Comparison of ENCODE assay signal across 11 mouse cellular contexts in the genomic region with DNA sequence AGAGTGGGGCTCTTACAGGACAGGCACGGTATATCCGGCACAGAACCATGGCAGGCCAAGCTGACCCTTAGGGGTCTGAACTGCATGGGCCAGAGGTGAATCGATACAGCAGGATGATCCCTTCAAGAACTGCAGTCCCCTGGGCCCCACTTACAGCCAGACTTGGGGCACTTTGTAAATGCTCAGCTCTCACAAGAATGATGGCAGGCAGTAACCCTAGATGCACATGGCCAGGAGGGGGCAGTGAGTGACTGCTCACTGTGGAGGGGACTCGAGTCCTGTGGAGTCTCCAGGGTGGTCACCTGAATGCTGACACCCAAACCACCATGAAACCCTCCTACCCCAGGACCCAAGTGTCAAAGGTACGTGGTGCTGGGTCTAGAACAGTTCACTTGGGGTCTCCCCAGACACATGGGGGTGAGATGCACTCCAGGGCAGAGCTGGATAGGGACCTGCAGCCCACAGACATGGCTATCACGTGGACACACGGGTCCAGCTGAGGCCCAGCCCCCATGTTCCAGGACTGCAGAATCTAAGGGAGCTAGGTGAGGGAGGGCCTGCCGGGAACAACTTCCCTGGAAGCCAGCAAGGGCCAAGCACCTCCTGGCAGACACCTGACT. TPM values are rescaled to one million over a fixed set of nuclear protein-coding genes. Genes with fewer than 3 reads are reported as not detected.
A peak's percentile ranks its signal among the peaks of the same experiment; 100 is the strongest.
DNase-seq lines count a peak whose midpoint lies in the region; ATAC-seq and TF ChIP-seq lines count a peak whose summit lies in the region.
"Had no signal": no experiment of that assay in that cellular context is flagged by ENCODE, and none has a peak within 500 bp of the region (broad histone marks: within the 10 kb centered on the region; RNA-seq: fewer than 3 reads in every experiment).

No protein-coding gene starts in this region.

- TF ChIP-seq POLR2A in small intestine, adult 2 months (IDR thresholded peaks at IDR 0.05; ENCODE audit: low read depth, low read length) = no peak

- no peak for TF ChIP-seq EP300 in lung, postnatal 0 days (IDR thresholded peaks at IDR 0.05)

- H3K4me3 ChIP-seq in forebrain, postnatal 0 days (ENCODE audit: low read depth, low read length) = no peak overlapping the region
- H3K4me3 ChIP-seq in forebrain, embryonic 11.5 days (ENCODE audit: low read depth, low read length) = no peak overlapping the region
- H3K4me3 ChIP-seq in lung, postnatal 0 days (ENCODE audit: low read depth, low read length) = no peak overlapping the region
- H3K4me3 ChIP-seq in embryonic facial prominence, embryonic 13.5 days = no peak overlapping the region
- peak overlapping the region; percentile 82; the same call in 1 of the 2 replicates for H3K4me3 ChIP-seq in small intestine, adult 2 months (ENCODE audit: low read depth, low read length)

- DNase-seq in forebrain, postnatal 0 days = no peak
- DNase-seq in forebrain, embryonic 11.5 days (ENCODE audit: low spot score) = no peak
- DNase-seq in lung, postnatal 0 days (ENCODE audit: low spot score) = no peak
- no peak for DNase-seq in lung, postnatal 14 days
- DNase-seq in ovary, postnatal 36 days (ENCODE audit: low spot score) = no peak
- DNase-seq in adrenal gland, adult 8-10 months = no peak
- DNase-seq: heart, postnatal 36 days; right cerebral cortex, postnatal 4 days had no signal

- 83% methylated on average over 8 of the region's 8 CpGs for WGBS in forebrain, postnatal 0 days
- WGBS in forebrain, embryonic 11.5 days = 84% methylated on average over 8 of the region's 8 CpGs
- WGBS in lung, postnatal 0 days = 78% methylated on average over 8 of the region's 8 CpGs
- whole genome bisulfite sequencing in embryonic facial prominence, embryonic 13.5 days = 80% methylated on average over 8 of the region's 8 CpGs
- WGBS in small intestine, adult 2 months = 73% methylated on average over 8 of the region's 8 CpGs

- no peaks in the 10 kb centered on the region for H3K9me3 ChIP-seq in forebrain, postnatal 0 days (ENCODE audit: low read length)
- no peaks in the 10 kb centered on the region for H3K9me3 ChIP-seq in forebrain, embryonic 11.5 days (ENCODE audit: control insufficient read depth, low read length)
- H3K9me3 ChIP-seq in lung, postnatal 0 days (ENCODE audit: low read length) = no peaks in the 10 kb centered on the region
- no peaks in the 10 kb centered on the region for H3K9me3 ChIP-seq in embryonic facial prominence, embryonic 13.5 days

- TF ChIP-seq CTCF in forebrain, postnatal 0 days (IDR thresholded peaks at IDR 0.05; ENCODE audit: low read depth) = peak; percentile 43
- peak; percentile 61 for TF ChIP-seq CTCF in lung, postnatal 0 days (IDR thresholded peaks at IDR 0.05)
- TF ChIP-seq CTCF in small intestine, adult 2 months (IDR thresholded peaks at IDR 0.05; ENCODE audit: extremely low read depth, insufficient read length, insufficient replicate concordance, low read depth, low read length) = no peak

- peaks cover 44% of the 10 kb centered on the region for H3K36me3 ChIP-seq in forebrain, postnatal 0 days (ENCODE audit: insufficient read depth)
- H3K36me3 ChIP-seq in forebrain, embryonic 11.5 days (ENCODE audit: control insufficient read depth, insufficient read depth, low read length) = peaks cover 2% of the 10 kb centered on the region
- peaks cover 20% of the 10 kb centered on the region for H3K36me3 ChIP-seq in lung, postnatal 0 days (ENCODE audit: insufficient read depth, low read length)
- peaks cover 46% of the 10 kb centered on the region for H3K36me3 ChIP-seq in embryonic facial prominence, embryonic 13.5 days
- peaks cover 42% of the 10 kb centered on the region for H3K36me3 ChIP-seq in small intestine, adult 2 months (ENCODE audit: control insufficient read depth, insufficient read depth, low read length)

- H3K4me1 ChIP-seq in forebrain, postnatal 0 days (ENCODE audit: insufficient read depth) = peaks cover 14% of the 10 kb centered on the region
- H3K4me1 ChIP-seq in forebrain, embryonic 11.5 days (replicated peaks; ENCODE audit: control insufficient read depth, insufficient read depth, low read length) = peaks cover 8% of the 10 kb centered on the region
- peaks cover 13% of the 10 kb centered on the region; the same call in 1 of the 2 replicates for H3K4me1 ChIP-seq in lung, postnatal 0 days (ENCODE audit: insufficient read depth, low read depth, low read length)
- peaks cover 24% of the 10 kb centered on the region for H3K4me1 ChIP-seq in embryonic facial prominence, embryonic 13.5 days
- H3K4me1 ChIP-seq in small intestine, adult 2 months (ENCODE audit: control insufficient read depth, insufficient read depth, insufficient read length, low read length) = peaks cover 20% of the 10 kb centered on the region

- H3K27ac ChIP-seq in forebrain, postnatal 0 days (ENCODE audit: low read depth, low read length) = no peak overlapping the region
- H3K27ac ChIP-seq in forebrain, embryonic 11.5 days (ENCODE audit: low read depth, low read length) = no peak overlapping the region
- H3K27ac ChIP-seq in lung, postnatal 0 days (ENCODE audit: low read length) = no peak overlapping the region
- no peak overlapping the region for H3K27ac ChIP-seq in embryonic facial prominence, embryonic 13.5 days
- peak overlapping the region; percentile 63 for H3K27ac ChIP-seq in small intestine, adult 2 months (ENCODE audit: insufficient read depth, low read depth, low read length)

- H3K27me3 ChIP-seq in forebrain, postnatal 0 days (ENCODE audit: insufficient read depth, low read length) = no peaks in the 10 kb centered on the region
- no peaks in the 10 kb centered on the region for H3K27me3 ChIP-seq in forebrain, embryonic 11.5 days (ENCODE audit: control insufficient read depth, insufficient read depth, low read length)
- no peaks in the 10 kb centered on the region for H3K27me3 ChIP-seq in lung, postnatal 0 days (replicated peaks; ENCODE audit: insufficient read depth, low read length)
- H3K27me3 ChIP-seq in embryonic facial prominence, embryonic 13.5 days = no peaks in the 10 kb centered on the region
- H3K27me3 ChIP-seq in small intestine, adult 2 months (ENCODE audit: control insufficient read depth, insufficient read depth, low read length) = no peaks in the 10 kb centered on the region

- no peak overlapping the region for H3K9ac ChIP-seq in forebrain, postnatal 0 days
- no peak overlapping the region for H3K9ac ChIP-seq in forebrain, embryonic 11.5 days (ENCODE audit: low read length)
- no peak overlapping the region for H3K9ac ChIP-seq in lung, postnatal 0 days (replicated peaks; ENCODE audit: low read depth)
- H3K9ac ChIP-seq in embryonic facial prominence, embryonic 13.5 days = peak overlapping the region; percentile 92

- no peak overlapping the region for H3K4me2 ChIP-seq in forebrain, postnatal 0 days (ENCODE audit: low read depth)
- no peak overlapping the region for H3K4me2 ChIP-seq in forebrain, embryonic 11.5 days (ENCODE audit: low read depth, low read length, severe bottlenecking)
- no peak overlapping the region for H3K4me2 ChIP-seq in lung, postnatal 0 days (replicated peaks; ENCODE audit: low read depth, low read length)
- H3K4me2 ChIP-seq in embryonic facial prominence, embryonic 13.5 days = no peak overlapping the region; the same call in 1 of the 2 replicates

- no peak for ATAC-seq in forebrain, postnatal 0 days
- no peak for ATAC-seq in forebrain, embryonic 11.5 days (replicated peaks; ENCODE audit: low FRiP score)
- ATAC-seq in lung, postnatal 0 days = no peak
- ATAC-seq in embryonic facial prominence, embryonic 13.5 days (ENCODE audit: insufficient number of reproducible peaks, insufficient read depth, low FRiP score, low TSS enrichment, low read depth) = no peak

RNA-seq across cellular contexts. Expression of gene Ncln, which starts 2.5 kb away (rescaled TPM):
- total RNA-seq in forebrain, postnatal 0 days (2014; rRNA removed) = 83.3 and 105 TPM in 2 replicates
- 57.1 and 65.0 TPM in 2 replicates for polyA plus RNA-seq in forebrain, postnatal 0 days (2015; fragmentation: Nextera tagmentation; extraction: Ambion mirVana)
- 71.8 and 72.3 TPM in 2 replicates for polyA plus RNA-seq in forebrain, embryonic 11.5 days (2014; fragmentation: Nextera tagmentation; extraction: Ambion mirVana)
- polyA plus RNA-seq in lung, postnatal 0 days (2015; fragmentation: Nextera tagmentation; extraction: Ambion mirVana) = 40.7 and 46.7 TPM in 2 replicates
- polyA plus RNA-seq in embryonic facial prominence, embryonic 13.5 days (2015; fragmentation: Nextera tagmentation; extraction: Ambion mirVana) = 82.3 and 87.9 TPM in 2 replicates
- polyA plus RNA-seq in small intestine, adult 2 months (2012; rRNA removed) = 196 and 354 TPM in 2 replicates
- total RNA-seq in adrenal gland, adult 8-10 months (2022) = 100 to 1,000 TPM; 115 to 136 (median 123) TPM

RNA-seq across cellular contexts. Expression of gene S1pr4, which starts 6.2 kb away (rescaled TPM):
- 0.38 TPM in 1 of 2 replicates, not detected in the other for total RNA-seq in forebrain, postnatal 0 days (2014; rRNA removed)
- polyA plus RNA-seq in forebrain, postnatal 0 days (2015; fragmentation: Nextera tagmentation; extraction: Ambion mirVana) = 0.31 and 0.39 TPM in 2 replicates
- 0.36 and 0.68 TPM in 2 replicates for polyA plus RNA-seq in forebrain, embryonic 11.5 days (2014; fragmentation: Nextera tagmentation; extraction: Ambion mirVana)
- 19.0 and 19.3 TPM in 2 replicates for polyA plus RNA-seq in lung, postnatal 0 days (2015; fragmentation: Nextera tagmentation; extraction: Ambion mirVana)
- 0.25 and 0.31 TPM in 2 replicates for polyA plus RNA-seq in embryonic facial prominence, embryonic 13.5 days (2015; fragmentation: Nextera tagmentation; extraction: Ambion mirVana)
- 4.0 and 5.6 TPM in 2 replicates for polyA plus RNA-seq in small intestine, adult 2 months (2012; rRNA removed)
- 1 to 10 TPM in 2 of 4 experiments, under 1 TPM in 2; 0.56 to 1.7 (median 0.92) TPM for total RNA-seq in adrenal gland, adult 8-10 months (2022)

RNA-seq across cellular contexts. Expression of gene Celf5, which starts 11.2 kb away (rescaled TPM):
- total RNA-seq in forebrain, postnatal 0 days (2014; rRNA removed) = 122 and 166 TPM in 2 replicates
- 59.9 and 71.3 TPM in 2 replicates for polyA plus RNA-seq in forebrain, postnatal 0 days (2015; fragmentation: Nextera tagmentation; extraction: Ambion mirVana)
- polyA plus RNA-seq in forebrain, embryonic 11.5 days (2014; fragmentation: Nextera tagmentation; extraction: Ambion mirVana) = 9.7 and 19.6 TPM in 2 replicates
- 0.08 and 0.11 TPM in 2 replicates for polyA plus RNA-seq in lung, postnatal 0 days (2015; fragmentation: Nextera tagmentation; extraction: Ambion mirVana)
- 2.1 and 2.5 TPM in 2 replicates for polyA plus RNA-seq in embryonic facial prominence, embryonic 13.5 days (2015; fragmentation: Nextera tagmentation; extraction: Ambion mirVana)
- 1.1 and 3.3 TPM in 2 replicates for polyA plus RNA-seq in small intestine, adult 2 months (2012; rRNA removed)
- total RNA-seq in adrenal gland, adult 8-10 months (2022) = 1 to 10 TPM in 3 of 4 experiments, under 1 TPM in 1; 0.17 to 2.5 (median 1.7) TPM
- polyA plus RNA-seq: erythroblast, embryonic 14.5 days had no signal

RNA-seq across cellular contexts. Expression of gene Gna15, which starts 30.3 kb away (rescaled TPM):
- 1.3 and 1.5 TPM in 2 replicates for total RNA-seq in forebrain, postnatal 0 days (2014; rRNA removed)
- 1.3 and 1.6 TPM in 2 replicates for polyA plus RNA-seq in forebrain, postnatal 0 days (2015; fragmentation: Nextera tagmentation; extraction: Ambion mirVana)
- polyA plus RNA-seq in forebrain, embryonic 11.5 days (2014; fragmentation: Nextera tagmentation; extraction: Ambion mirVana) = 0.45 and 0.68 TPM in 2 replicates
- 4.2 and 4.6 TPM in 2 replicates for polyA plus RNA-seq in lung, postnatal 0 days (2015; fragmentation: Nextera tagmentation; extraction: Ambion mirVana)
- 2.0 and 2.1 TPM in 2 replicates for polyA plus RNA-seq in embryonic facial prominence, embryonic 13.5 days (2015; fragmentation: Nextera tagmentation; extraction: Ambion mirVana)
- polyA plus RNA-seq in small intestine, adult 2 months (2012; rRNA removed) = 1.5 and 3.0 TPM in 2 replicates
- 1 to 10 TPM in 3 of 4 experiments, under 1 TPM in 1; 0.70 to 2.2 (median 1.6) TPM for total RNA-seq in adrenal gland, adult 8-10 months (2022)

RNA-seq across cellular contexts. Expression of gene Nfic, which starts 38.3 kb away (rescaled TPM):
- 9.0 and 14.5 TPM in 2 replicates for total RNA-seq in forebrain, postnatal 0 days (2014; rRNA removed)
- 14.8 and 23.1 TPM in 2 replicates for polyA plus RNA-seq in forebrain, postnatal 0 days (2015; fragmentation: Nextera tagmentation; extraction: Ambion mirVana)
- polyA plus RNA-seq in forebrain, embryonic 11.5 days (2014; fragmentation: Nextera tagmentation; extraction: Ambion mirVana) = 10.5 and 10.8 TPM in 2 replicates
- 73.6 and 83.9 TPM in 2 replicates for polyA plus RNA-seq in lung, postnatal 0 days (2015; fragmentation: Nextera tagmentation; extraction: Ambion mirVana)
- polyA plus RNA-seq in embryonic facial prominence, embryonic 13.5 days (2015; fragmentation: Nextera tagmentation; extraction: Ambion mirVana) = 87.0 and 96.1 TPM in 2 replicates
- polyA plus RNA-seq in small intestine, adult 2 months (2012; rRNA removed) = 15.5 and 19.4 TPM in 2 replicates
- total RNA-seq in adrenal gland, adult 8-10 months (2022) = 100 to 1,000 TPM; 113 to 191 (median 144) TPM
